Mouse (Mus musculus) intestine, embryonic 14.5 days (tissue): ENCODE measurements around the gene Higd1a. TPM values are rescaled to one million over a fixed set of nuclear protein-coding genes. Genes with fewer than 3 reads are reported as not detected.

Experiments
- ATAC-seq: fragments of 200-750 bp; cut with Nextera tagmentation; replicated peaks from 2 replicates; pipeline ENCODE4 v1.8.0; 2017; ENCODE audit warnings: low read depth, moderate number of reproducible peaks, moderate TSS enrichment, moderate library complexity; ENCODE audit not compliant: low FRiP score, low TSS enrichment
- DNase-seq: peaks from one replicate; pipeline ENCODE4 v3.0.0-alpha.2; 2018; ENCODE audit warnings: low spot score
- H3K27ac ChIP-seq: fragments of 300-500 bp; sonication (generic); 2 replicates; pipeline ENCODE4 v1.5.1; 2014; ENCODE audit warnings: low read depth, mild to moderate bottlenecking, control low read depth
- H3K27me3 ChIP-seq: fragments of 300-500 bp; sonication (generic); replicated peaks from 2 replicates; pipeline ENCODE4 v1.6.1; 2014; ENCODE audit warnings: low read length, control low read depth; ENCODE audit not compliant: control insufficient read depth, insufficient read depth
- H3K36me3 ChIP-seq: fragments of 300-500 bp; sonication (generic); 2 replicates; pipeline ENCODE4 v1.6.1; 2014; ENCODE audit warnings: low read length, control low read depth; ENCODE audit not compliant: control insufficient read depth, insufficient read depth
- H3K4me1 ChIP-seq: fragments of 300-500 bp; sonication (generic); replicated peaks from 2 replicates; pipeline ENCODE4 v1.6.1; 2014; ENCODE audit warnings: low read length, control low read depth, mixed read lengths; ENCODE audit not compliant: control insufficient read depth, insufficient read depth
- H3K4me2 ChIP-seq: fragments of 300-500 bp; sonication (generic); 2 replicates; pipeline ENCODE4 v1.6.1; 2014; ENCODE audit warnings: low read length
- H3K4me3 ChIP-seq: fragments of 300-500 bp; sonication (generic); 2 replicates; pipeline ENCODE4 v1.5.1; 2014; ENCODE audit warnings: low read depth, low read length, control low read depth, mixed read lengths
- H3K9ac ChIP-seq: fragments of 300-500 bp; sonication (generic); 2 replicates; pipeline ENCODE4 v1.6.1; 2014; ENCODE audit warnings: mild to moderate bottlenecking, low read length
- H3K9me3 ChIP-seq: fragments of 300-500 bp; sonication (generic); 2 replicates; pipeline ENCODE4 v1.6.1; 2016; ENCODE audit warnings: low read length, control low read depth; ENCODE audit not compliant: control insufficient read depth
- WGBS: fragments of 180-500 bp; shearing (Covaris S2); extraction: QIAGEN DNeasy Blood & Tissue Kit; methylation state at CpG from one replicate; pipeline ENCODE4 v1.1.7; 2014; 5-methylcytosine and 5-hydroxymethylcytosine counted together
- polyA plus RNA-seq: library from polyadenylated mRNA; unstranded; fragments of >200 nt; fragmentation: Nextera tagmentation; extraction: Ambion mirVana; gene quantifications from 2 replicates; pipeline ENCODE4 v1.2.1, GENCODE M21; 2014

Gene Higd1a
- polyA plus RNA-seq, 1 experiment from 2014 or later, result 190 TPM

GRCm38 (mm10) chr9:121857474-121858152, 549 bp downstream of the Higd1a start:
- under 1% methylated on average over 70 of the region's 70 CpGs for WGBS
- peak overlapping the region; percentile 82 for H3K9ac ChIP-seq

DNA sequence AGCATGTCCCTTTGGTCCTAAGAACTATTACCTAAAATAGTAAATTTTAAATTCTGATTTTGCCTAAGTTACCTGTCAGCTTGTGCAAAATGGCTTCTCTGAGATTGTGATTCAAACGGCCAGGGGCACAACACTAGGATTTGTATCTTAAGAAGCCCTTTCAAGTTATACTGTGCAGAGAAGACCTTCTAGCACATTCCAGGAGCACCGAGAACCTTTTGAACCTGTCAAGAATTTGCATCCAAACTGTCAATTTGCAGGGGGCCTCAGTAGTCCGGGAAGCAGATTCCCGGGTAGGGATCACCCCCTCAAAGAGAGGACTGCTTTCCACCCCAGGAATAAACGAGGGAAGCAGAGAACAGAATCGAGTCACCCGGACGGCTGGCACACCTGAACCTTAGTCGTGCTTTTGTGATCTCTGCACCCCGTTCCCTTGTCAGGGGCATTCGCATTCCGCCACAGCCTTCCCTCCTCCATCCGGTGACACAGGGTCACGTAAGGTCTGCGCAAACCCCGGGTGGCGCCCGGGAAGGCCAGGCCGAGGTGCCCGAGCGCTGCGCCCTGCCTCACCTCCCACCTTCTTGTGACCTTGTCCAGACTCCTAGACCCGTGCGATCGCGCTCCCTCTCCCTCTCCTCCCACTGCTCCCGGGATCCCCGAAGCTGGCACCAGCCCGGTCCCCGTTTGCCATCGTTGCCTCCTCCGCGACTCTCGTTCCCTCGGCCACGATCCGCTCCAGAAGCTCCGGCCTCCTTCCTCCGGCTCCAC, 1.3 kb downstream of the Higd1a start:
- Histone ChIP-seq H3K4me3 (peak overlapping the region; percentile 80), H3K9me3 (no peaks in the 10 kb centered on the region), H3K9ac (peak overlapping the region; percentile 82), H3K27me3 (no peaks in the 10 kb centered on the region), H3K4me1 (0 out of 2 replicates have a peak, but pooled peaks cover 6% of the 10 kb centered on the region), H3K36me3 (peaks cover 6% of the 10 kb centered on the region), H3K27ac (peak overlapping the region; percentile 98), H3K4me2 (peak overlapping the region; percentile 83)
- 2% methylated on average over 39 of the region's 39 CpGs for WGBS
- no peak for DNase-seq
- peak; percentile 20; the same call in 1 of the 2 replicates for ATAC-seq

More at GRCm38 (mm10) chr9:121857474-121858152, 549 bp downstream of the Higd1a start:
- H3K27ac ChIP-seq, result peak overlapping the region; percentile 98
- no peaks in the 10 kb centered on the region for H3K36me3 ChIP-seq
- DNase-seq (peak; percentile 98), ATAC-seq (peak; percentile 99)
- H3K4me2 ChIP-seq, result peak overlapping the region; percentile 83
- peak overlapping the region; percentile 80 for H3K4me3 ChIP-seq
- H3K9me3 ChIP-seq, result no peaks in the 10 kb centered on the region
- H3K27me3 ChIP-seq, result no peaks in the 10 kb centered on the region
- H3K4me1 ChIP-seq, result 0 out of 2 replicates have a peak, but pooled peaks cover 6% of the 10 kb centered on the region

GRCm38 (mm10) chr9:121854246-121854645, 3.9 kb downstream of the Higd1a start:
- Histone ChIP-seq H3K4me1 (0 out of 2 replicates have a peak, but pooled peaks cover 6% of the 10 kb centered on the region), H3K27me3 (no peaks in the 10 kb centered on the region), H3K27ac (no peak overlapping the region), H3K4me3 (no peak overlapping the region), H3K36me3 (peaks cover 25% of the 10 kb centered on the region), H3K4me2 (no peak overlapping the region), H3K9me3 (no peaks in the 10 kb centered on the region), H3K9ac (no peak overlapping the region)
- no peak for ATAC-seq
- DNase-seq, result no peak
- 84% methylated on average over 3 of the region's 3 CpGs for WGBS

DNA sequence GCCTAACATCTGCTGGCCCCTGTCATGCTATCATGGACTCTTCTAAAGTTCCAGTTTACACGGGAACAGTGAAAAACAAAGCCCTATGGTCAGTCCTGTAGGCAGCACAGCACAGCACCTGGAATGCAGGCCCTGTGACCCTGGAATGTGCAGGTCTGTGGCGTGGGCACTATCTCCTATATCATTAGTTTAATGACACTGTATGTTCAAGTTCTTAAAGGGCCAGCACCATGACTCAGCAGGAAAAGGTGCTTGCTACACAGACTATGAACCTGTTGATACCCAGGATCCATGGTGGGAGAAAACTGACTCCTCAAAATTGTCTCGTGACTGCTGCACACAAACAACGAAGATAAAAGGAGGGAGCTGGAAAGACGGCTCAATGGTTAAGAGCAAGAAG, 10.3 kb downstream of the Higd1a start:
- no peak overlapping the region for H3K4me2 ChIP-seq
- 67% methylated on average over 5 of the region's 5 CpGs for WGBS
- DNase-seq, result no peak
- H3K27me3 ChIP-seq, result no peaks in the 10 kb centered on the region
- no peak; the same call in 1 of the 2 replicates for ATAC-seq
- no peak overlapping the region for H3K4me3 ChIP-seq
- no peaks in the 10 kb centered on the region for H3K9me3 ChIP-seq
- H3K9ac ChIP-seq, result no peak overlapping the region
- no peak overlapping the region for H3K27ac ChIP-seq
- H3K36me3 ChIP-seq, result peaks cover 46% of the 10 kb centered on the region
- no peaks in the 10 kb centered on the region for H3K4me1 ChIP-seq

DNA sequence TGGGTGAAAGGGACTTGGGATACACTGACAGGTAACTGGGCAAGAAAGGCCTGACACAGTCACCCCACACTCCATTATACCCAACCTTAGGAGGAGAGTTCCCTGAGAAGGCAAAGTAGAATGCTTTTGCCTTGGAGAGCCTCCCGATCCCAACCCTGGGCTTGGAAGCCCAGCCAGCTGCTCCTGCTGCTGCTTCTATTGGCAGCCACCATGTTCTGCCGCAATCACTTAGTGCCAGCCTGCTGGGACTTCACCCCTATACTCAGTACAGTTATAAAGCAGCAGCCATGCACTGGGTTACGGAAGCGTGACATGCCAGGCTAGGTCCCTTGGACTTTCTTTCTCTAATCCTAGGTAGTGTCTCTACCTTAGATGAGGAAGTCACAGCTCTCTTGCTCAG, 11.0 kb downstream of the Higd1a start:
- WGBS, result 96% methylated on average over 4 of the region's 4 CpGs
- no peak overlapping the region for H3K4me2 ChIP-seq
- no peak for DNase-seq
- peaks cover 43% of the 10 kb centered on the region for H3K36me3 ChIP-seq
- no peak overlapping the region for H3K9ac ChIP-seq
- no peaks in the 10 kb centered on the region for H3K9me3 ChIP-seq
- no peak overlapping the region for H3K4me3 ChIP-seq
- H3K27ac ChIP-seq, result no peak overlapping the region
- H3K4me1 ChIP-seq, result no peaks in the 10 kb centered on the region
- no peaks in the 10 kb centered on the region for H3K27me3 ChIP-seq
- ATAC-seq, result no peak

DNA sequence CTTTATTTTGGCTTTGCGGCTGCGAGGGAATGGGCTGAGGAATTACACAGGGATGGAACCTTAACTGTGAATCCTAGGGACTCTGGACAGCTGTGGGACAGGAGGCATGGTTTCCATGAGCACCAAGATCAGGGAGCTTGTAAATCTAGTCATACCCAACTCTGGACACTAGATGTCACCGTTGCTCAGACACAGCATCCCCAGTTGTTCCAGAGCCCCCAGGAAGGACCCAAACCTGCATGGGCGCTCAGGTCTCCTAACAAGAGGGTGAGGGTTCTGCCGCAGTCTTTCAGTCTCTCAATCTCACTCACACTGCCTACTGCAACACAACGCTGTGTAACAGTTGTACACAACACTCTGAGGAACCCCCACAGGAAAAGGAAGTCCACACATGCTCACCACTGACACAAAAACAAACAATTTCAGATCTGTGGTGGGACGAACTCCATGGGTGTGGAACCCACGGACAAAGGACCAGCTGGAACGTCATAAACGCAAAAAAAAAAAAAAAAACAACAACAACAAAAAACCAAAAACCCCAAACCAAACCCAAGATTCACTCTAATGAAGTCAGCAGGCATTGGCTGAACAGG, 11.5 kb downstream of the Higd1a start:
- DNase-seq (peak; percentile 72), ATAC-seq (peak; percentile 41; the same call in 1 of the 2 replicates)
- no peak overlapping the region for H3K27ac ChIP-seq
- WGBS, result 46% methylated on average over 10 of the region's 10 CpGs
- H3K4me2 ChIP-seq, result no peak overlapping the region
- H3K36me3 ChIP-seq, result peaks cover 38% of the 10 kb centered on the region
- no peaks in the 10 kb centered on the region for H3K27me3 ChIP-seq
- no peak overlapping the region for H3K9ac ChIP-seq
- H3K4me1 ChIP-seq, result no peaks in the 10 kb centered on the region
- no peak overlapping the region for H3K4me3 ChIP-seq
- no peaks in the 10 kb centered on the region for H3K9me3 ChIP-seq

GRCm38 (mm10) chr9:121842914-121843313, 15.2 kb downstream of the Higd1a start:
- no peaks in the 10 kb centered on the region for H3K4me1 ChIP-seq
- H3K36me3 ChIP-seq, result peaks cover 7% of the 10 kb centered on the region; the same call in 1 of the 2 replicates
- no peak overlapping the region for H3K4me2 ChIP-seq
- no peak overlapping the region for H3K27ac ChIP-seq
- H3K4me3 ChIP-seq, result no peak overlapping the region
- DNase-seq, result no peak
- H3K27me3 ChIP-seq, result no peaks in the 10 kb centered on the region
- WGBS, result 91% methylated on average over 2 of the region's 2 CpGs
- no peak overlapping the region for H3K9ac ChIP-seq
- no peak for ATAC-seq
- no peaks in the 10 kb centered on the region for H3K9me3 ChIP-seq

GRCm38 (mm10) chr9:121839622-121839965, 18.6 kb downstream of the Higd1a start:
- Histone ChIP-seq H3K4me2 (peak overlapping the region; percentile 75), H3K9me3 (no peaks in the 10 kb centered on the region), H3K36me3 (no peaks in the 10 kb centered on the region), H3K27me3 (no peaks in the 10 kb centered on the region), H3K27ac (no peak overlapping the region), H3K4me3 (peak overlapping the region; percentile 44), H3K9ac (peak overlapping the region; percentile 38; the same call in 1 of the 2 replicates), H3K4me1 (no peaks in the 10 kb centered on the region)
- WGBS, result 32% methylated on average over 7 of the region's 7 CpGs
- DNase-seq, result no peak
- 0 out of 2 replicates have a peak, but pooled peaks have one; percentile 10 for ATAC-seq
